Mouse (Mus musculus): ENCODE data around the gene Cfap97. TPM values are rescaled to one million over a fixed set of nuclear protein-coding genes. Genes with fewer than 3 reads are reported as not detected.
A peak's percentile ranks its signal among the peaks of the same experiment; 100 is the strongest.
"Not testable (repeated sequence)": the region's sequence is repeated elsewhere in the genome, so short reads cannot be mapped to it uniquely, and the experiment has no call there.

Cfap97 gene
- polyA plus RNA-seq, 1 experiment from 2014 or later = 30.5 TPM

DNA sequence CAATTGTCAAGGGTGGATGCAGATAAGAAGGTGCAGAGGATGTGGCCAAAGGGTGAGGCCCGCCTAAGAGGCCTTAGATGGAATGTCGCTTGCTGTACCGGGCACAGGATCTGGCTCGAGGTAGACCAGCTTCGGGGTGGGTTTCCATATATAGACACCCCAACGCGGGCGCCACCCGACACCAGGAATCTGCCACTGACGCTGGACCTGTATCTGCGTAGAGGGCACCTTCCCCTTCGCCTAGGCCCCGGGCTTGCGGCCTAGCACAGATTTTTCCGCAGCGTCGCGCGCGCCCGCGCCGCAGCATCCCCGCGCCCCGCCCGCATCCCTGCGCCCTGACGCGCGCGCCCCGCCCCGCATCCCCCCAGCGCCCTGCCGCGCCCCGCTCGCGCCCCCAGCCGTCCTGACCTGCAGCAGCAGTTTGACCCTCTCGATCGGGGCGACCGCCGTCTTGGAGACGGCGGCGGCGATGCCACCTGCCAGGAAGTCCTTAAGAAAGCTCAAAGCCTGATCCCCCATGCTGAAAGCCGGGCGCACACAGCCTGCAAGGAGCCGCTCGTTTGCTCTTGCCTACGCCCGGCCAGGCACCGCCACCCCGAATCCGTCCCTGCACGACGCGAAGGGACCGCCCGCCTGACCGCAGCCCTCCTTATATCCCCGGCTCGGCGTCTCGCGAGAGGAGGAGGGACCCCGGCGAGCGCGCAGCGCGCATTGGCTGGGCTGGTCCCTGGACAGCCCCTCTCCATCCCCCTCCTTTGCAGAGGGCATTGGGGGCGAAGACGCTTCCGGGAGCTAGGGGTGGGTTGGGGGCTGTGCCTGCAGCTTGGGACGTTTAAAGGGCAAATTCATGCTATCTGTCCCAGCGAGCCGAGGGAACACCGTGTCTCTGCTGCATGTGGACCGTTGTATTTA is 59.1 kb downstream of the Cfap97 start, which contains the start of gene Slc25a4:
Gene Slc25a4, minus strand, starts transcription at position 881 of the 912 bp plus-strand sequence.
- H3K36me3 ChIP-seq = peaks cover 35% of the 10 kb centered on the region
- WGBS = under 1% methylated on average over 73 of the region's 84 CpGs
- H3K9me3 ChIP-seq = no peaks in the 10 kb centered on the region
- peak within 1 kb of the TSS; percentile 74 for H3K4me3 ChIP-seq
- peak within 1 kb of the TSS; percentile 94 for H3K9ac ChIP-seq
- peak; percentile 97 for ATAC-seq (ENCODE audit: low FRiP score)
- peak within 1 kb of the TSS; percentile 99 for H3K27ac ChIP-seq
- H3K4me1 ChIP-seq (replicated peaks) = peaks cover 40% of the 10 kb centered on the region
- peaks cover 12% of the 10 kb centered on the region; the same call in 1 of the 2 replicates for H3K27me3 ChIP-seq
- peak within 1 kb of the TSS; percentile 91 for H3K4me2 ChIP-seq

DNA sequence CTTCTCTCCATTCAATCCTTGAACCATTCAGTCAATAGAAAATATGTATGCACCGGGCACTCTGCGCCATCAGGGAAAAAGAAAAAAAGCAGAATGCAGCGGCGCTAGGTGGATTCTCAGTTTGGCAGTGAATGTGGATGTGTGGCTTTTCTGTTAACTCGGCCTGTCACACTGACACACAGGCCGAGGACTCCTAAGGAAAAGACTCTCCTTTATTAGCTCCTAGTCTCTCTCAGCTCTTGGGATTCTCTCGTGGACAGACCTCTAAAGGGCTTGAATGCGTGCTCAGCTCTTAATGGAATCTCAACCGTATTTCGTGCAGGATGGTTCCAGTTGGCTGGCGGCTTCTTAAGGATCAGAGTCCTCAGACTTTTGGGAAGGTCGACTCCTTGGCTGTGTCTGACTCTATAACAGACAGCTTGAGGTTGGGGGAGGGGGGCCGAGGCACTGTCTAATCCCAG is 60.1 kb downstream of the Cfap97 start:
- Histone ChIP-seq H3K36me3 (peaks cover 25% of the 10 kb centered on the region), H3K9ac (peak overlapping the region; percentile 94), H3K4me3 (peak overlapping the region; percentile 74), H3K27me3 (peaks cover 12% of the 10 kb centered on the region; the same call in 1 of the 2 replicates), H3K4me1 (replicated peaks) (peaks cover 40% of the 10 kb centered on the region), H3K9me3 (no peaks in the 10 kb centered on the region), H3K4me2 (peak overlapping the region; percentile 91), H3K27ac (peak overlapping the region; percentile 99)
- whole genome bisulfite sequencing = 5% methylated on average over 13 of the region's 13 CpGs
- no peak for ATAC-seq (ENCODE audit: low FRiP score)

DNA sequence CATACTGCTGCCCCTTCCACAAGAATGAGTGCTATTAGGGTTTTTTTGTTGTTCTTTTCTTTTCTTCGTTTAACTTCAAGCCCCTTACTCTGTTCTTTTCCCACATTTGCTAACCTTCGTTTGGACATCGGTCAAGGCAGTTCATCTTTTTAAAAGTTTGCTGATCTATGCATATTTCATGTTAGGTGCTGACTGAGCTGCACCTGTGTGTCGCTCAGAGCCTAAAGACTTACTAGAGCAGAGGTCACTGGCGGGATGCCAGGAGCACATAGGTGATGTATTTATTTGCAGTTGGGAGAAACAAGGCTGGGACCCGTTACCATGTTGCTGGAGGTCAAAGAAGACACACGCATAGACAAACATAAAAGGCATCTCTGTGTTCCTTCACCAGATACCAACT is 60.6 kb downstream of the Cfap97 start:
- H3K9ac ChIP-seq = no peak overlapping the region
- no peak for ATAC-seq (ENCODE audit: low FRiP score)
- H3K4me2 ChIP-seq = peak overlapping the region; percentile 91
- no peak overlapping the region for H3K4me3 ChIP-seq
- no peaks in the 10 kb centered on the region for H3K9me3 ChIP-seq
- H3K4me1 ChIP-seq (replicated peaks) = peaks cover 44% of the 10 kb centered on the region
- peaks cover 20% of the 10 kb centered on the region for H3K36me3 ChIP-seq
- H3K27ac ChIP-seq = peak overlapping the region; percentile 99; the same call in 1 of the 2 replicates
- H3K27me3 ChIP-seq = peaks cover 12% of the 10 kb centered on the region; the same call in 1 of the 2 replicates
- WGBS = 47% methylated on average over 7 of the region's 7 CpGs

DNA sequence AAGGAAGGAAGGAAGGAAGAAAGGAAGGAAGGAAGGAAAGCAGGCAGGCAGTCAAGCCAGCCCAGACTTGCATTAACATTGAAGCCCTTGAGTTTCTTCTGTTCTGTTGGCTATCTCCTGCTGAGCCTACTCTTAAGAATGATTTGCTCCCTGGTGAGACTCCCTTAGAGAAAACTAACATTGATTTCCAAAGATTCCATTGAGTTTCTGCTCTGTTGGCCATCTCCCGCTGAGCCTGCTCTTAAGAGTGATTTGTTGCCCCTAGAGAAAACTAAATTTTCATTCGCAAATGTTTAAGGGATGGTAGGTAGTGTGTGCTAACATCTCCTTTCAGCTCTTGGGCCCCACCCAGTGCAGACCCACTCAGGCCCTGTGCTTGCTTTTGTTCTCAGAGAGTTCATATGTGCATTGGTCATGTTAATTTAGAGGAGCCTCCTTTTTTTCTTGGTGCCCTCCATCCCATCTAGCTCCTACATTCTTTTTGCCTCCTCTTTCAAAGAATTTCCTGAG is 62.5 kb downstream of the Cfap97 start:
- no peak overlapping the region for H3K4me3 ChIP-seq
- no peak overlapping the region for H3K27ac ChIP-seq
- peaks cover 2% of the 10 kb centered on the region for H3K36me3 ChIP-seq
- H3K9me3 ChIP-seq = no peaks in the 10 kb centered on the region
- no peak overlapping the region for H3K9ac ChIP-seq
- peaks cover 20% of the 10 kb centered on the region; the same call in 1 of the 2 replicates for H3K27me3 ChIP-seq
- no peak overlapping the region for H3K4me2 ChIP-seq
- WGBS = 16% methylated on average over 2 of the region's 2 CpGs
- H3K4me1 ChIP-seq (replicated peaks) = peaks cover 30% of the 10 kb centered on the region
- ATAC-seq (ENCODE audit: low FRiP score) = no peak

DNA sequence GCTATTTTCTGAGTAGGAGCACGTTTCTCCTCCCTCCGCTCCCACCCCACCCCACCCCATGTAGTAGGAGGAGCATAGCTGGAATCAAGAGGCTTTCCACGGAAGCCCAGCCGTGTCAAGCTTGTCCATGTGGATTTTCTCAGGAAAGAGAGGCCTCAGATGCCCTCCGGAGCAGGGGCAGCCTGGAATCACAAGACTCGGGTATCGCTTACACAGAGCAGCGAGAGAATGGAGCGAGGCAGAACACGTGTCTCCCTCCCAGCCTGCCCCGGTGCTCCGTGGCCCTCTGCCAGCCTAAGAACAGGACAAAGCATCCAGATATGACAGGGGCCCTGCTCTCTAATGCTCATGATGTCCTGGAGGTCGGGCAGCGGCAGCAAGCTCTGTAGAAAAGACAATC is 65.3 kb downstream of the Cfap97 start:
- Histone ChIP-seq H3K36me3 (no peaks in the 10 kb centered on the region), H3K27me3 (peaks cover 33% of the 10 kb centered on the region), H3K4me2 (peak overlapping the region; percentile 60), H3K4me1 (replicated peaks) (peaks cover 12% of the 10 kb centered on the region), H3K9ac (peak overlapping the region; percentile 71), H3K4me3 (peak overlapping the region; percentile 39), H3K9me3 (no peaks in the 10 kb centered on the region), H3K27ac (peak overlapping the region; percentile 82)
- peak; percentile 87 for ATAC-seq (ENCODE audit: low FRiP score)
- WGBS = 1% methylated on average over 14 of the region's 14 CpGs

DNA sequence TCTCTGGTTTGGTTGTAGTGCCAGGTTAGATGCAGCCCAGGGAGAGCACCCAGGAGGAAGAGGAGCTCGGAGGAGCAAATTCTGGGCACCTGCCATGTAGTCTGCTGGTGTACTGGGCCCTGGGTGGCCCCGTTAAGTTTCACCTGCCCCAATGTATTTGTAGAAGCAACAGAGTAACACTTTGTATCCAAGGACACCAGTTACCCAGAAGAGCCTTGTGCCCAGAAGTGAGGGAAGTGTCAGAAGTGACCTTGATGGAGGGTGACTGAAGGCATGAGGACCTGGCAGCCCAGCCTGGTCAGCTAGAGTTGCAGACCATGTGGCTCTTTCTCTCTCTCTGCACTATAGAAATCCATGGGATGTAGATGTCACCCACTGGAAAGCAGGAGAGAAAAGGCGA is 69.0 kb downstream of the Cfap97 start:
- H3K9me3 ChIP-seq = no peaks in the 10 kb centered on the region
- no peak overlapping the region for H3K4me2 ChIP-seq
- H3K4me1 ChIP-seq (replicated peaks) = peaks cover 6% of the 10 kb centered on the region; the same call in 1 of the 2 replicates
- H3K27ac ChIP-seq = no peak overlapping the region
- no peak overlapping the region for H3K4me3 ChIP-seq
- no peak for ATAC-seq (ENCODE audit: low FRiP score)
- no peaks in the 10 kb centered on the region for H3K36me3 ChIP-seq
- WGBS = 59% methylated on average over 3 of the region's 3 CpGs
- peaks cover 21% of the 10 kb centered on the region for H3K27me3 ChIP-seq
- H3K9ac ChIP-seq = no peak overlapping the region

DNA sequence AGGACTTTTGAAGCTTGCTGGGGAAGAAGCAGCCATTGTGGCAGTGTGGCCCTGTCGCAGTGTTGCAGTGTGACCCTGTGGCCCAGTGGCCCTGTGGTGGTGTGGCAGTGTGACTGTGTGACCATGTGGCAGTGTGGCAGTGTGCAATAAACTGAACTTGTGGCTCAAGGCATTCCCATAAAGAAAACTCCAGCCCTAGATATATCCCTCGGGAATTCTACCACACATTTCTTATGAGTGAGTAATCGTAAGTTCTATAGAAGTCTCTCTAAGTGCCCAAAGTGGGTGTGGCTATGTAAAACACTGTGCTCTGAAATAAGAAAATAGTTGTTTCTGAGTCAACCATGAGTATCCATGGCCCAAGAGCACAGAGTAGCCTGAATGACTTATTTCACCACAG is 73.9 kb downstream of the Cfap97 start:
- no peak overlapping the region for H3K9ac ChIP-seq
- H3K9me3 ChIP-seq = no peaks in the 10 kb centered on the region
- H3K4me1 ChIP-seq (replicated peaks) = no peaks in the 10 kb centered on the region
- 82% methylated on average over 3 of the region's 3 CpGs for WGBS
- peaks cover 6% of the 10 kb centered on the region for H3K27me3 ChIP-seq
- H3K27ac ChIP-seq = no peak overlapping the region
- no peak overlapping the region for H3K4me3 ChIP-seq
- no peak overlapping the region for H3K4me2 ChIP-seq
- ATAC-seq (ENCODE audit: low FRiP score) = no peak
- no peaks in the 10 kb centered on the region for H3K36me3 ChIP-seq

DNA sequence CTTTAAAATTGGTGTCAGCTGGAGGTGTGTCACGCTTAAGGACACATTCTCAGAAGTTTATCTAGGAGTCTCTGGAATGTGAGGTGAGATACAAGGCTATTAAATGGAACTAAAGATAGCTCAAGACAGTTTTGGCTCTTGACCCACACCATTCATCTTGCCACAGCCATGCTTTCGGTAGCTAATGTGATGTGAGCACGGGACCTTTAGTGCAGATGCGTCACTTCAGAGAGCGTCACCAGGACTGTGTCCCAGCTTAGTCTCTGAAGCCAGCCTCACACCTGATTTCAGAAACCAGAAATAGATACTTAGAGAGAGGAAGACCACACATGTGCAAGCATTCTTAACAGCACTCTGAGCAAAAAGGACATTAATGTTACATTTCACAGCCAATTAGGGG is 75.1 kb downstream of the Cfap97 start:
- Histone ChIP-seq H3K4me1 (replicated peaks) (no peaks in the 10 kb centered on the region), H3K36me3 (no peaks in the 10 kb centered on the region), H3K4me3 (no peak overlapping the region), H3K9me3 (no peaks in the 10 kb centered on the region), H3K27me3 (no peaks in the 10 kb centered on the region), H3K4me2 (no peak overlapping the region), H3K9ac (no peak overlapping the region), H3K27ac (no peak overlapping the region)
- WGBS = 86% methylated on average over 5 of the region's 5 CpGs
- no peak for ATAC-seq (ENCODE audit: low FRiP score)

DNA sequence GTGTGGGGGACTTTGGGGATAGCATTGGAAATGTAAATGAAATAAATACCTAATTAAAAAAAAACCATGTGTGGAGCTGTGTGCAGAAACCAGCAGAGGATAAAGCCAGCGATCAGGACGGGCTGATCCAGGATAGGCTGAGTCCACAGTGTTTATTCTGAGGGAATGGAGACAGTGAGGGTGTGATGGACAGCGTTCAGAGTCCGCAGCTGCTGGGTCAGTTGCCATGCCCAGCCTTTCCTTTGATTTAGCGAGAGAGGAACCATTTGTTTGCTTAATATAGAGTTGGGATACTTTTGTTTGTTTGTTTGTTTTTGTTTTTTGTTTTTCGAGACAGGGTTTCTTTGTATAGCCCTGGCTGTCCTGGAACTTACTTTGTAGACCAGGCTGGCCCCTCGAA is 80.4 kb downstream of the Cfap97 start:
- H3K27me3 ChIP-seq = 0 out of 2 replicates have a peak, but pooled peaks cover 12% of the 10 kb centered on the region
- not testable (repeated sequence) for H3K4me3 ChIP-seq; H3K27ac ChIP-seq; H3K4me2 ChIP-seq; ATAC-seq (ENCODE audit: low FRiP score); H3K9ac ChIP-seq; H3K36me3 ChIP-seq; H3K4me1 ChIP-seq (replicated peaks); H3K9me3 ChIP-seq
- WGBS = 81% methylated on average over 7 of the region's 7 CpGs

DNA sequence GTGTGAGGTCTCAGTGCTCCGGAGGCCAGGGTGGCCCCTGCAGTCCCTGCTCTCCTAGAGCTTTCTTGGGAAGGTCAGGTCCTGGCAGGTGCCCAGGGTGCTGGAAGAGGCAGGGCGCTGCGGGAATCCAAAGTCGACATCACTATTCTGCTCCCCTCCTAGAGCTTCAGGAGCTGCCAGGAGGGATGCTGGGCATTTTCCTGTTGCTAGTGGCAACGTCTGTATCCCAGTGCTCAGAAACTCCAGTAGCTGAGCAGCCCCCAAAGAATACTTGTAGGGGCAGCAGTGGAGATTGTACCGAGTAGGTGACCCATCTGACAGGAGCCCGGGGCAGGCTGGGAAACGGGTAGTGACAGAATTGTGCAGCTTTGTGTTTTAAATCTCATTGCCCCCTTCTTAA is 81.2 kb downstream of the Cfap97 start:
- H3K27me3 ChIP-seq = 0 out of 2 replicates have a peak, but pooled peaks cover 12% of the 10 kb centered on the region
- ATAC-seq (ENCODE audit: low FRiP score) = no peak

DNA sequence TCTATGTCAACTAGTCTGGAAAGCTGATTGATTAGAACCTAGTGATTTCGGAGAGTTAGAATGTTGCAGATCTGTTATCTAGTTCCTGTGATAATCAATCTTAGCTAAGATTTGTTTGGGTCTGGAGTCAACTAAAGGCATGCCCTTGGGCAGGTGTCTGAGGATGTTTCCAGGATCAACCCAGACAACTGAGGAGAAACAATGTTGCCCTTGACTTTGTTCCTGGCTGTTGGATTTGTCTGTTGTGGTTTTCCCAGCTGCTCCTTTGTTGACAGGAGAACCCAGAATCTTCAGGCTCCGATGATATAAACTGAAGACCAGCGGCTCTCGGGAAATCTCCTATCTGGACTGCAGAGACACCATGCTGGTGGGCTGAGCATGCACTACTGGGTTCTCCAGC is 83.2 kb downstream of the Cfap97 start:
- Histone ChIP-seq H3K9me3 (no peaks in the 10 kb centered on the region), H3K4me1 (replicated peaks) (no peaks in the 10 kb centered on the region; the same call in 1 of the 2 replicates), H3K9ac (no peak overlapping the region), H3K4me2 (no peak overlapping the region), H3K27ac (no peak overlapping the region), H3K36me3 (no peaks in the 10 kb centered on the region), H3K4me3 (no peak overlapping the region), H3K27me3 (peaks cover 17% of the 10 kb centered on the region)
- no peak for ATAC-seq (ENCODE audit: low FRiP score)
- WGBS = 78% methylated on average over 4 of the region's 4 CpGs

More for the DNA sequence above, 81.2 kb downstream of the Cfap97 start:
- 50% methylated on average over 8 of the region's 8 CpGs for WGBS
- Histone ChIP-seq H3K36me3 (no peaks in the 10 kb centered on the region), H3K9me3 (no peaks in the 10 kb centered on the region), H3K4me3 (no peak overlapping the region), H3K4me2 (no peak overlapping the region), H3K4me1 (replicated peaks) (no peaks in the 10 kb centered on the region; the same call in 1 of the 2 replicates), H3K27ac (no peak overlapping the region), H3K9ac (no peak overlapping the region)

DNA sequence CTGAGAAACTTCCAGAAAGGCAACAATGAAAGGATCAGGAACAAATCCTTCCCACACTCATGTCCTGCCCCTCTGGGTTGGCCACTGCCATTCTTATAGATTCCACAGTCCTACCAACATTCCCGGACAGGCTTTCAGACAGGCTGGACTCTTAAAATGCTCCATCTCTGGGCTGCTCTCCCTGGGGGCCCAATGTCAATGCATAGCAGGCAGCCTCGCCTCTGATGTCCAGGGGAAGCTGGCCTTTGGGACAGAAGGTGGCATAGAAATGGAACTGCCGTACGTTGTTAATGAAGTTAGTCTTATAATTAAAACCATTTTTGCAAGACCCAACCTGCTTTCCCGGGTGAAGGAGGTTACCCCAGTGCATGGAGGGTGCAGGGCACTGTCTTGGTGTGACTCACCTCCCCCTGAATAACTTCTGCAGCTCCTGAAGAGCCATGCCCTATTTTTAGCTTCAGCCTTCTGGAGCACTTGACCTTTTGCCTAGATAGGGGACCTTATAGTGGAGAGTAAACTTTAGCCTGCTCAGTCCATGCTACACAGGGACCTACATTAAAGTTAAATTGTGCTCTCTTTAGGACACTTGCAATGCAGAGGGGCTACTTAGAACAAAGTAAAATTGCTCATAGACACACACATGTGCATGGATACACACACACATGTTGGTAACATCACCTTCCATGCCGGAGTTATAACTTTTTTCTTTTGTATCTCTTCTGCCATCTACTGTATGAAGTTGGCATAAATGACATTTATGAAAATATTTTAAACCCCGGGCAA is 85.1 kb downstream of the Cfap97 start:
- no peak overlapping the region for H3K4me2 ChIP-seq
- no peak for ATAC-seq (ENCODE audit: low FRiP score)
- no peak overlapping the region for H3K9ac ChIP-seq
- no peaks in the 10 kb centered on the region; the same call in 1 of the 2 replicates for H3K4me1 ChIP-seq (replicated peaks)
- H3K27me3 ChIP-seq = peaks cover 33% of the 10 kb centered on the region
- no peaks in the 10 kb centered on the region for H3K9me3 ChIP-seq
- H3K36me3 ChIP-seq = no peaks in the 10 kb centered on the region
- 70% methylated on average over 7 of the region's 7 CpGs for WGBS
- no peak overlapping the region for H3K27ac ChIP-seq
- H3K4me3 ChIP-seq = no peak overlapping the region
